In genomic region chr1:178431619-178432444, GRCm38 (mm10) we compare ENCODE assay signal across 11 mouse cellular contexts.
"Had no signal": no experiment of that assay in that cellular context is flagged by ENCODE, and none has a peak within 500 bp of the region (broad histone marks: within the 10 kb centered on the region; RNA-seq: fewer than 3 reads in every experiment).

No protein-coding gene starts in this region.

- H3K9ac ChIP-seq: limb, embryonic 13.5 days; midbrain, embryonic 15.5 days; neural tube, embryonic 13.5 days had no signal

- ATAC-seq: midbrain, embryonic 15.5 days had no signal

- H3K27me3 ChIP-seq: limb, embryonic 13.5 days; midbrain, embryonic 15.5 days; neural tube, embryonic 13.5 days had no signal

- H3K27ac ChIP-seq: limb, embryonic 13.5 days; midbrain, embryonic 10.5 days; midbrain, embryonic 15.5 days; neural tube, embryonic 13.5 days had no signal

- H3K4me2 ChIP-seq: limb, embryonic 13.5 days; midbrain, embryonic 15.5 days; neural tube, embryonic 13.5 days had no signal

- H3K9me3 ChIP-seq: limb, embryonic 13.5 days; midbrain, embryonic 10.5 days; midbrain, embryonic 15.5 days; neural tube, embryonic 13.5 days had no signal

- H3K36me3 ChIP-seq: limb, embryonic 13.5 days; midbrain, embryonic 10.5 days; midbrain, embryonic 15.5 days; neural tube, embryonic 13.5 days had no signal

- H3K4me3 ChIP-seq: limb, embryonic 13.5 days; midbrain, embryonic 10.5 days; midbrain, embryonic 15.5 days; neural tube, embryonic 13.5 days had no signal

- H3K4me1 ChIP-seq: limb, embryonic 13.5 days; midbrain, embryonic 10.5 days; midbrain, embryonic 15.5 days; neural tube, embryonic 13.5 days had no signal

- DNase-seq: kidney, adult 11 months; kidney, adult 9 months; kidney, postnatal 10 days; left cerebral cortex, postnatal 4 days; lung, adult 18-20 months; right cerebral cortex, postnatal 14 days; thymus, postnatal 36 days had no signal
